Mouse (Mus musculus) intestine, postnatal 0 days (tissue): ENCODE measurements around the gene Ubtf. TPM values are rescaled to one million over a fixed set of nuclear protein-coding genes. Genes with fewer than 3 reads are reported as not detected.

Source experiments
- ATAC-seq: fragments of 200-750 bp; cut with Nextera tagmentation; 2 replicates; pipeline ENCODE4 v1.8.0; 2017; ENCODE audit warnings: mild to moderate bottlenecking, moderate TSS enrichment, moderate library complexity
- H3K27ac ChIP-seq: fragments of 300-500 bp; sonication (generic); 2 replicates; pipeline ENCODE4 v1.5.1; 2014; ENCODE audit warnings: mild to moderate bottlenecking, low read depth, low read length, moderate library complexity
- H3K27me3 ChIP-seq: fragments of 300-500 bp; sonication (generic); replicated peaks from 2 replicates; pipeline ENCODE4 v1.6.1; 2014; ENCODE audit warnings: low read length, mixed read lengths; ENCODE audit not compliant: control insufficient read depth, insufficient read depth
- H3K36me3 ChIP-seq: fragments of 300-500 bp; sonication (generic); 2 replicates; pipeline ENCODE4 v1.6.1; 2014; ENCODE audit warnings: mild to moderate bottlenecking, moderate library complexity; ENCODE audit not compliant: control insufficient read depth, insufficient read depth
- H3K4me1 ChIP-seq: fragments of 300-500 bp; sonication (generic); replicated peaks from 2 replicates; pipeline ENCODE4 v1.6.1; 2014; ENCODE audit warnings: antibody characterized with exemption, low read length, mixed read lengths; ENCODE audit not compliant: control insufficient read depth, insufficient read depth
- H3K4me2 ChIP-seq: fragments of 300-500 bp; sonication (generic); replicated peaks from 2 replicates; pipeline ENCODE4 v1.6.1; 2014; ENCODE audit warnings: low read depth, mild to moderate bottlenecking, moderate library complexity
- H3K4me3 ChIP-seq: fragments of 300-500 bp; sonication (generic); 2 replicates; pipeline ENCODE4 v1.5.1; 2014; ENCODE audit warnings: low read depth, low read length
- H3K9ac ChIP-seq: fragments of 300-500 bp; sonication (generic); 2 replicates; pipeline ENCODE4 v1.6.1; 2014; ENCODE audit warnings: mild to moderate bottlenecking, low read depth, low read length
- H3K9me3 ChIP-seq: fragments of 300-500 bp; sonication (generic); 2 replicates; pipeline ENCODE4 v1.6.1; 2016; ENCODE audit warnings: mixed run types; ENCODE audit not compliant: control insufficient read depth
- CTCF ChIP-seq: sonication (generic); IDR thresholded peaks from 2 replicates; pipeline ENCODE4 v1.5.1; 2016; ENCODE audit warnings: low read depth, mild to moderate bottlenecking, control low read depth, antibody characterized with exemption, moderate library complexity
- WGBS: fragments of 180-500 bp; shearing (Covaris S2); extraction: QIAGEN DNeasy Blood & Tissue Kit; methylation state at CpG from one replicate; pipeline ENCODE4 v1.1.7; 2014; 5-methylcytosine and 5-hydroxymethylcytosine counted together
- polyA plus RNA-seq: library from polyadenylated mRNA; unstranded; fragments of >200 nt; fragmentation: Nextera tagmentation; extraction: Ambion mirVana; gene quantifications from 2 replicates; pipeline ENCODE4 v1.2.1, GENCODE M21; 2015

The Ubtf gene
- polyA plus RNA-seq, 1 experiment from 2014 or later = 39.6 TPM

- H3K4me2 ChIP-seq = peak overlapping the region; percentile 89
- peak overlapping the region; percentile 98 for H3K9ac ChIP-seq
- H3K9me3 ChIP-seq = no peaks in the 10 kb centered on the region
- peak overlapping the region; percentile 99 for H3K27ac ChIP-seq
- peaks cover 23% of the 10 kb centered on the region for H3K36me3 ChIP-seq
- ATAC-seq = peak; percentile 61
- no peaks in the 10 kb centered on the region for H3K4me1 ChIP-seq
- H3K4me3 ChIP-seq = peak overlapping the region; percentile 97
- H3K27me3 ChIP-seq = no peaks in the 10 kb centered on the region
- TF ChIP-seq CTCF = peak; percentile 34; the same call in 1 of the 2 replicates
- WGBS = 2% methylated on average over 67 of the region's 87 CpGs
These were observed 2.1 kb downstream of the Ubtf start for GRCm38 (mm10) chr11:102317298-102317900.

GRCm38 (mm10) chr11:102316572-102317297 lies 2.8 kb downstream of the Ubtf start:
- Histone ChIP-seq H3K27ac (peak overlapping the region; percentile 99), H3K9me3 (no peaks in the 10 kb centered on the region), H3K4me1 (no peaks in the 10 kb centered on the region), H3K9ac (peak overlapping the region; percentile 98), H3K27me3 (no peaks in the 10 kb centered on the region), H3K4me3 (peak overlapping the region; percentile 97), H3K4me2 (peak overlapping the region; percentile 89), H3K36me3 (peaks cover 29% of the 10 kb centered on the region)
- peak; percentile 66 for ATAC-seq
- under 1% methylated on average over 56 of the region's 80 CpGs for WGBS
- peak; percentile 38 for TF ChIP-seq CTCF

- Histone ChIP-seq H3K4me1 (no peaks in the 10 kb centered on the region; the same call in 1 of the 2 replicates), H3K4me2 (peak overlapping the region; percentile 89), H3K4me3 (peak overlapping the region; percentile 97), H3K36me3 (peaks cover 36% of the 10 kb centered on the region), H3K27ac (peak overlapping the region; percentile 99), H3K27me3 (no peaks in the 10 kb centered on the region), H3K9ac (peak overlapping the region; percentile 98), H3K9me3 (no peaks in the 10 kb centered on the region)
- WGBS = 10% methylated on average over 14 of the region's 14 CpGs
- no peak for ATAC-seq
- no peak for TF ChIP-seq CTCF
These were observed 3.6 kb downstream of the Ubtf start for GRCm38 (mm10) chr11:102315690-102316571.

DNA sequence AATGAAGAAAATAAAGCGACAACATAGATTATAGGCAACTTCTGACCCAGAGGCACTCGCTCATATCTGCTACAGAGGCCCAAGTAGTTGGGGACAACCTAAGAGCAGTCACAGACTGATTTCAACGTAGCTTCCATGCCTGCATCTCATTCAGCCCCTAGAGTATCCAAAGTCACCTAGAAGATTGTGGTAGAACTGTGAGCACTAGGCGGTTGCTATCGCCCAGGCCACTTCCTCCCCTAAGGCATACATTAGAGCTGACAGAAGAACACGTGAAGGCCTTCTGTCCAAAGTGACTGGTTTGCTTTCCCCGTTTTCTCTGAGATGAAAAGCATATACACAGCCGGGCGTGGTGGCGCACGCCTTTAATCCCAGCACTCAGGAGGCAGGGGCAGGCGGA lies 5.2 kb downstream of the Ubtf start:
- no peaks in the 10 kb centered on the region; the same call in 1 of the 2 replicates for H3K4me1 ChIP-seq
- no peak for ATAC-seq
- H3K27ac ChIP-seq = no peak overlapping the region
- no peaks in the 10 kb centered on the region for H3K9me3 ChIP-seq
- no peak overlapping the region for H3K9ac ChIP-seq
- no peaks in the 10 kb centered on the region for H3K27me3 ChIP-seq
- no peak overlapping the region for H3K4me2 ChIP-seq
- TF ChIP-seq CTCF = no peak
- peaks cover 40% of the 10 kb centered on the region for H3K36me3 ChIP-seq
- H3K4me3 ChIP-seq = no peak overlapping the region
- WGBS = 73% methylated on average over 12 of the region's 12 CpGs

- H3K36me3 ChIP-seq = peaks cover 46% of the 10 kb centered on the region
These were observed 7.0 kb downstream of the Ubtf start for GRCm38 (mm10) chr11:102312586-102312985.

GRCm38 (mm10) chr11:102311966-102312365 lies 7.6 kb downstream of the Ubtf start:
- Histone ChIP-seq H3K4me3 (no peak overlapping the region), H3K4me1 (no peaks in the 10 kb centered on the region; the same call in 1 of the 2 replicates), H3K9me3 (no peaks in the 10 kb centered on the region), H3K36me3 (peaks cover 51% of the 10 kb centered on the region), H3K27me3 (no peaks in the 10 kb centered on the region), H3K4me2 (no peak overlapping the region), H3K9ac (no peak overlapping the region), H3K27ac (no peak overlapping the region)
- no peak for TF ChIP-seq CTCF
- no peak for ATAC-seq
- 90% methylated on average over 4 of the region's 4 CpGs for WGBS

More at GRCm38 (mm10) chr11:102312586-102312985, 7.0 kb downstream of the Ubtf start:
- Histone ChIP-seq H3K4me3 (no peak overlapping the region), H3K27me3 (no peaks in the 10 kb centered on the region), H3K4me2 (no peak overlapping the region), H3K27ac (no peak overlapping the region), H3K9me3 (no peaks in the 10 kb centered on the region), H3K9ac (no peak overlapping the region), H3K4me1 (no peaks in the 10 kb centered on the region; the same call in 1 of the 2 replicates)
- 82% methylated on average over 6 of the region's 6 CpGs for WGBS
- no peak for ATAC-seq
- TF ChIP-seq CTCF = no peak
